Comparison of ENCODE assay signal across 8 mouse cellular contexts in the genomic region with DNA sequence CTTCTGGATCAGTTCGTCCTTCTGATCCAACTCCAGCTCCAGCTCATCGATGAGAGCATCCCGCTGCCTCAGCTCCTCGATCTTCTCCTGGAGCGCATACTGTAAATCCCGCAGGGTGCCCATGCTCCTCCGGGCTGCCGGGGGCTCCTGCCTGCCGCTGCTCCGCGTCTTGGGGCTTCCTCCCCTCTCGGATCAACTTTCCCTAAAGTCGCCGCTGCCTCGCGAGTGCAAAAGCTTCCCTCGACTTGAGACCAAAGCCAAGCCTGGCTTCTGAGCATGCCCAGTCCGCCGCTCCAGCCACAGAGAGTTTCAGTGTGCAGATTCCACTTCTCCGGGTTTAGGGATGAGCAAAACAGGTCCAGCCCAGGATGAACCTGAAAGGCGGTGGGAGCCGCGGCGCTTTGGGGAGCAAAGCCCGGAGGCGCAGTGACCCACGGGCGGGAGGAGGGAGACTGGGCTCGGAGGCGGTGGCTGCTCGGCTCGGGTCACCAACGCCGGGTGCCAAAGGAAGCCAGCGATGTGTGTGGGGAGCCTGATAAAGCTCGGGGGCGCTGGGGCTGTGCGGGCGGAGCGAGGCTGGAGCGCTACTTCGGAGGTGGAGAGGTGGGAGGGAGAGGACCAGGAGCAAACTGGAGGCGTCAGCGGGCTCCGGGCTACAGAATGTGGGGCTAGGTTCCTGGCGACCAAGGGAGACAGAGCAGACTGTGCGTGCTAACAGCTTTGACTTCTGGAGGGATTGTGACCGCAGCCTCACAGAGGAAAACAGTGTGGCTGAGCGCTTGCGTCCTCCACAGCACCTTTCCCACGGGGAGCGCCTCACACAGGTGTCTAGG.
A peak's percentile ranks its signal among the peaks of the same experiment; 100 is the strongest.
DNase-seq lines count a peak whose midpoint lies in the region; ATAC-seq and TF ChIP-seq lines count a peak whose summit lies in the region.

No protein-coding gene starts in this region.

- H3K9ac ChIP-seq in ES-Bruce4 (ENCODE audit: low read depth, poor library complexity, severe bottlenecking): peak overlapping the region; percentile 33
- H3K9ac ChIP-seq in hindbrain, embryonic 11.5 days (ENCODE audit: low read depth, low read length): peak overlapping the region; percentile 68
- peak overlapping the region; percentile 63 for H3K9ac ChIP-seq in lung, embryonic 16.5 days (ENCODE audit: low read length)

- H3K9me3 ChIP-seq in ES-Bruce4 (replicated peaks; ENCODE audit: control insufficient read depth, insufficient read depth, low read length, poor library complexity, severe bottlenecking): no peaks in the 10 kb centered on the region
- no peaks in the 10 kb centered on the region for H3K9me3 ChIP-seq in hindbrain, embryonic 11.5 days (ENCODE audit: control insufficient read depth, low read length)
- no peaks in the 10 kb centered on the region for H3K9me3 ChIP-seq in lung, embryonic 16.5 days (ENCODE audit: control insufficient read depth, low read length)

- H3K4me2 ChIP-seq in hindbrain, embryonic 11.5 days (replicated peaks; ENCODE audit: low read depth, low read length): peak overlapping the region; percentile 97
- H3K4me2 ChIP-seq in lung, embryonic 16.5 days (ENCODE audit: low read depth, low read length): peak overlapping the region; percentile 73

- TF ChIP-seq EP300 in ES-Bruce4 (IDR thresholded peaks at IDR 0.05; ENCODE audit: insufficient read depth, low read depth, low read length): no peak

- peak overlapping the region; percentile 51 for H3K4me3 ChIP-seq in ES-Bruce4 (ENCODE audit: low read depth, low read length)
- peak overlapping the region; percentile 57 for H3K4me3 ChIP-seq in hindbrain, embryonic 11.5 days (ENCODE audit: low read depth, low read length)
- H3K4me3 ChIP-seq in lung, embryonic 16.5 days (ENCODE audit: low read length): peak overlapping the region; percentile 65

- no peaks in the 10 kb centered on the region for H3K4me1 ChIP-seq in ES-Bruce4 (ENCODE audit: control insufficient read depth, insufficient read depth, low read length)
- H3K4me1 ChIP-seq in hindbrain, embryonic 11.5 days (replicated peaks; ENCODE audit: control insufficient read depth, insufficient read depth, low read length): peaks cover 3% of the 10 kb centered on the region; the same call in 1 of the 2 replicates
- H3K4me1 ChIP-seq in lung, embryonic 16.5 days (replicated peaks; ENCODE audit: control insufficient read depth, insufficient read depth, low read length): peaks cover 11% of the 10 kb centered on the region

- TF ChIP-seq POLR2A in ES-Bruce4 (IDR thresholded peaks at IDR 0.05; ENCODE audit: insufficient read depth, low read length): no peak

- under 1% methylated on average over 52 of the region's 52 CpGs for WGBS in hindbrain, embryonic 11.5 days
- WGBS in lung, embryonic 16.5 days: under 1% methylated on average over 50 of the region's 52 CpGs

- TF ChIP-seq CTCF in ES-Bruce4 (IDR thresholded peaks at IDR 0.05; ENCODE audit: low read depth, low read length): no peak

- peak; percentile 29 for DNase-seq in c-Kit-positive CD71-negative TER-119-negative erythroid progenitor cells, embryonic 14.5 days (ENCODE audit: low read depth)
- DNase-seq in frontal cortex, postnatal 14 days (ENCODE audit: low spot score in 2 of 2): peak; percentile 35 to 63
- peak; percentile 80 for DNase-seq in hindbrain, embryonic 11.5 days (ENCODE audit: low spot score)
- DNase-seq in layer of hippocampus, postnatal 14 days (ENCODE audit: low spot score in 2 of 2): peak; percentile 73 to 77
- peak; percentile 35 for DNase-seq in ovary, postnatal 14 days (ENCODE audit: low spot score)
- DNase-seq in spleen, adult 18-20 months: no peak

- peaks cover 6% of the 10 kb centered on the region; the same call in 1 of the 2 replicates for H3K27me3 ChIP-seq in ES-Bruce4 (ENCODE audit: control insufficient read depth, insufficient read depth, low read length, poor library complexity, severe bottlenecking)
- H3K27me3 ChIP-seq in hindbrain, embryonic 11.5 days (ENCODE audit: control insufficient read depth, insufficient read depth, low read length): no peaks in the 10 kb centered on the region
- H3K27me3 ChIP-seq in lung, embryonic 16.5 days (ENCODE audit: control insufficient read depth, insufficient read depth, low read depth, low read length): no peaks in the 10 kb centered on the region

- peak; percentile 86 for ATAC-seq in hindbrain, embryonic 11.5 days (ENCODE audit: low FRiP score)
- ATAC-seq in lung, embryonic 16.5 days (ENCODE audit: low read depth): peak; percentile 80

- H3K27ac ChIP-seq in ES-Bruce4 (ENCODE audit: insufficient read depth, low read length): no peak overlapping the region
- no peak overlapping the region for H3K27ac ChIP-seq in hindbrain, embryonic 11.5 days (ENCODE audit: low read depth, low read length)
- peak overlapping the region; percentile 27; the same call in 1 of the 2 replicates for H3K27ac ChIP-seq in lung, embryonic 16.5 days (ENCODE audit: low read length)

- H3K36me3 ChIP-seq in ES-Bruce4 (ENCODE audit: control insufficient read depth, insufficient read depth, low read length, poor library complexity, severe bottlenecking): no peaks in the 10 kb centered on the region
- H3K36me3 ChIP-seq in hindbrain, embryonic 11.5 days (ENCODE audit: control insufficient read depth, insufficient read depth, low read length): no peaks in the 10 kb centered on the region
- H3K36me3 ChIP-seq in lung, embryonic 16.5 days (ENCODE audit: control insufficient read depth, insufficient read depth, low read length): no peaks in the 10 kb centered on the region

Comparison
In these comparisons a context has a peak if more than half of its experiments do, and no peak if none do; other contexts are left out.
1. DNase-seq: peak in c-Kit-positive CD71-negative TER-119-negative erythroid progenitor cells, embryonic 14.5 days (single experiment), frontal cortex, postnatal 14 days (2 of 2), hindbrain, embryonic 11.5 days (single experiment), layer of hippocampus, postnatal 14 days (2 of 2) and ovary, postnatal 14 days (single experiment); none in spleen, adult 18-20 months (0 of 2).
2. Peak in every context shown above with its lines, with median percentiles within 50 percentile points of each other: H3K4me3 ChIP-seq and H3K9ac ChIP-seq.